Comparison of ENCODE assay signal across 8 mouse cellular contexts in the genomic region with DNA sequence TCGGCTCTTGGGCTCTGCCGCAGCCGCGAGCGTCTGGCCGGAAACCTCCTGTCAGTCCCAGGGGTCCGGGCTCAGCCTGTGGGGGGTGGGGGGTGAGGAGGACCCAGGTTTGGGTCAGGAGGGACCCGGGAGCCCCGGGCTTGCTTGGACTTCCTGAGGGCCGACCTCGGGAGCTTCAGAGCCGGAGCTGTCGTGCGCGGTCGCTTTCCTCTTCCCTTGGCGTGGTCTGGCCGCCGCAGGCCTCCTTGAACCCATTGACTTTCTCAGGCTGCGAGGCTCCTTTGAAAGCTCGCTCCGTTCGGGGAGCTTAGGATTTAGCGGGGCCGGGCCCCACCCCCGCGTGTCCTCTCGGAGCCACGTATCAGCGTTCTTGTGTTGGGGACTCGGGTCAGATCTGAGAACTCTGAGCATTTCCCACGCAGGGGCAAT. TPM values are rescaled to one million over a fixed set of nuclear protein-coding genes. Genes with fewer than 3 reads are reported as not detected.
A peak's percentile ranks its signal among the peaks of the same experiment; 100 is the strongest.
DNase-seq lines count a peak whose midpoint lies in the region; TF ChIP-seq lines count a peak whose summit lies in the region.

No protein-coding gene starts in this region.

- H3K4me1 ChIP-seq in embryonic facial prominence, embryonic 10.5 days = peaks cover 16% of the 10 kb centered on the region
- peaks cover 16% of the 10 kb centered on the region for H3K4me1 ChIP-seq in hindbrain, embryonic 10.5 days (replicated peaks)

- TF ChIP-seq POLR2A in myocyte (IDR thresholded peaks at IDR 0.05; ENCODE audit: insufficient read length, low read depth) = no peak

- no peaks in the 10 kb centered on the region for H3K9me3 ChIP-seq in embryonic facial prominence, embryonic 10.5 days
- no peaks in the 10 kb centered on the region for H3K9me3 ChIP-seq in hindbrain, embryonic 10.5 days

- H3K27me3 ChIP-seq in embryonic facial prominence, embryonic 10.5 days (replicated peaks; ENCODE audit: low read depth, poor library complexity, severe bottlenecking) = no peaks in the 10 kb centered on the region; the same call in 1 of the 2 replicates
- H3K27me3 ChIP-seq in hindbrain, embryonic 10.5 days (ENCODE audit: insufficient read depth, poor library complexity, severe bottlenecking) = peaks cover 2% of the 10 kb centered on the region; the same call in 1 of the 2 replicates
- H3K27me3 ChIP-seq in myocyte (ENCODE audit: control insufficient read depth, insufficient read depth, insufficient read length) = no peaks in the 10 kb centered on the region

- peaks cover 53% of the 10 kb centered on the region for H3K79me2 ChIP-seq in myocyte (ENCODE audit: control insufficient read depth, insufficient read depth)

- peak; percentile 10 to 13 for DNase-seq in layer of hippocampus, adult 8-10 months (ENCODE audit: low spot score in 2 of 2)
- DNase-seq in layer of hippocampus, postnatal 14 days (ENCODE audit: low spot score in 2 of 2) = no peak
- peak; percentile 54 for DNase-seq in MN1 (ENCODE audit: low spot score)
- no peak for DNase-seq in embryonic facial prominence, embryonic 10.5 days (ENCODE audit: low spot score)
- DNase-seq in hindbrain, embryonic 10.5 days (ENCODE audit: low spot score) = no peak
- DNase-seq in liver = peak; percentile 74
- peak; percentile 38 for DNase-seq in urinary bladder, postnatal 14 days (ENCODE audit: low spot score)

- H3K36me3 ChIP-seq in embryonic facial prominence, embryonic 10.5 days (replicated peaks) = no peaks in the 10 kb centered on the region
- H3K36me3 ChIP-seq in hindbrain, embryonic 10.5 days = no peaks in the 10 kb centered on the region
- no peaks in the 10 kb centered on the region for H3K36me3 ChIP-seq in myocyte (ENCODE audit: control insufficient read depth, insufficient read depth)

- under 1% methylated on average over 32 of the region's 32 CpGs for WGBS in embryonic facial prominence, embryonic 10.5 days
- under 1% methylated on average over 32 of the region's 32 CpGs for WGBS in hindbrain, embryonic 10.5 days

- peak overlapping the region; percentile 60 for H3ac ChIP-seq in myocyte (ENCODE audit: control insufficient read depth, insufficient read length)

- peak overlapping the region; percentile 100 for H3K27ac ChIP-seq in embryonic facial prominence, embryonic 10.5 days (replicated peaks)
- H3K27ac ChIP-seq in hindbrain, embryonic 10.5 days = peak overlapping the region; percentile 100

- peak overlapping the region; percentile 99 for H3K4me3 ChIP-seq in embryonic facial prominence, embryonic 10.5 days
- peak overlapping the region; percentile 88 for H3K4me3 ChIP-seq in hindbrain, embryonic 10.5 days
- H3K4me3 ChIP-seq in myocyte = peak overlapping the region; percentile 89

- peak overlapping the region; percentile 82 for H3K4me2 ChIP-seq in myocyte (ENCODE audit: low read depth)

TF ChIP-seq in myocyte, 11 proteins besides CTCF, POLR2A, EP300 and RAD21:
- TF ChIP-seq CEBPB (IDR thresholded peaks at IDR 0.05; ENCODE audit: insufficient read depth, poor library complexity, severe bottlenecking) (no peak), MYOD1 (IDR thresholded peaks at IDR 0.05; ENCODE audit: control insufficient read depth in 1 of 3, insufficient read length in 2 of 3, low read depth in 2 of 3) (no peak), TCF3 (IDR thresholded peaks at IDR 0.05; ENCODE audit: insufficient read length, low read depth) (no peak), E2F4 (IDR thresholded peaks at IDR 0.05; ENCODE audit: insufficient read depth) (no peak)

RNA-seq across cellular contexts. Expression of a gene that starts 0.7 kb away (rescaled TPM):
- 100 to 1,000 TPM in 1 of 4 experiments, 10 to 100 TPM in 3; 79.6 to 103 (median 87.9) TPM for total RNA-seq in layer of hippocampus, adult 8-10 months (2022)
- total RNA-seq in layer of hippocampus, postnatal 14 days (2021) = 10 to 100 TPM; 85.2 to 88.6 TPM
- polyA plus RNA-seq in embryonic facial prominence, embryonic 10.5 days (2016; fragmentation: Nextera tagmentation; extraction: Ambion mirVana) = 48.4 and 52.9 TPM in 2 replicates
- polyA plus RNA-seq in hindbrain, embryonic 10.5 days (2016; fragmentation: Nextera tagmentation; extraction: Ambion mirVana) = 44.8 and 45.3 TPM in 2 replicates
- 21.1 TPM for polyA plus RNA-seq in myocyte (2012; fragmentation: generic; extraction: Trizol)

RNA-seq across cellular contexts. Expression of a gene that starts 41.5 kb away (rescaled TPM):
- 10 to 100 TPM; 36.2 to 41.0 (median 39.6) TPM for total RNA-seq in layer of hippocampus, adult 8-10 months (2022)
- total RNA-seq in layer of hippocampus, postnatal 14 days (2021) = 10 to 100 TPM; 40.9 to 44.5 TPM
- 8.3 and 9.6 TPM in 2 replicates for polyA plus RNA-seq in embryonic facial prominence, embryonic 10.5 days (2016; fragmentation: Nextera tagmentation; extraction: Ambion mirVana)
- 6.2 and 7.4 TPM in 2 replicates for polyA plus RNA-seq in hindbrain, embryonic 10.5 days (2016; fragmentation: Nextera tagmentation; extraction: Ambion mirVana)
- 11.0 TPM for polyA plus RNA-seq in myocyte (2012; fragmentation: generic; extraction: Trizol)

Comparison
In these comparisons a context has a peak if more than half of its experiments do, and no peak if none do; other contexts are left out.
1. DNase-seq: peak in layer of hippocampus, adult 8-10 months (2 of 2), MN1 (single experiment), liver (single experiment) and urinary bladder, postnatal 14 days (single experiment); none in layer of hippocampus, postnatal 14 days (0 of 2), embryonic facial prominence, embryonic 10.5 days (single experiment) and hindbrain, embryonic 10.5 days (single experiment).
2. Peak in every context shown above with its lines, with median percentiles within 50 percentile points of each other: H3K4me3 ChIP-seq.